Mouse (Mus musculus) common myeloid progenitor, adult 5-6 weeks (primary cell): Measurements from ENCODE around the gene Fxr2. TPM values are rescaled to one million over a fixed set of nuclear protein-coding genes. Genes with fewer than 3 reads are reported as not detected.

Experiments used
- ATAC-seq: replicated peaks from 2 replicates; pipeline ENCODE4 v1.8.0; 2016; ENCODE audit warnings: low read depth, mild to moderate bottlenecking, moderate TSS enrichment, inconsistent platforms; ENCODE audit not compliant: poor library complexity, severe bottlenecking
- total RNA-seq: library from RNA; stranded (forward); fragments of 200-1000, 187-1606 nt; gene quantifications from 2 replicates; pipeline ENCODE4 v1.2.3, GENCODE M21; 2017

The Fxr2 gene
- total RNA-seq, 1 experiment from 2014 or later: 44.1 TPM

- peak; percentile 88 for ATAC-seq
These were observed 48.8 kb downstream of the Fxr2 start, which contains the start of gene Senp3 for GRCm38 (mm10) chr11:69681314-69682208. Gene Senp3, minus strand, starts transcription at chr11:69682084.

- ATAC-seq: no peak
These were observed 49.5 kb downstream of the Fxr2 start for GRCm38 (mm10) chr11:69682209-69682839.

GRCm38 (mm10) chr11:69682840-69683533, 50.2 kb downstream of the Fxr2 start:
- ATAC-seq: peak; percentile 60

DNA sequence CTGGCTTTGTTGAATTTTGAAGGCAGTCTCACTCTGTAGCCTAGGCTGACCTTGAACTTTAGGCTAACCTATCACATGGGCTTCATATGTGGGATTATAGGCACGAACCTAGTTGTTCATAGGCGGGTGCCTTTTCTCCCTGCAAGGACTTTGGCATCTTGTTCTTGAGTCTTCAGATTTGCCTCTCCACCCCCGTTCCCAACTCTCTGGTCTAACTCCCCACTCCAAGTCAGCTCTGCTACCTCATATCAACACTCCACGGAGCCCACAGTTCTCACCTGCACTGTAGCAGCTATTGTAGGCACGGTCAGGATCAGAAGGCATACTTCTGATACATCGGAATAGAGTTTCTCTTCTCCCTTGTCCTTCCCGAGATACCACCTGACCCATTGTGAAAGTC, 50.8 kb downstream of the Fxr2 start:
- no peak for ATAC-seq

DNA sequence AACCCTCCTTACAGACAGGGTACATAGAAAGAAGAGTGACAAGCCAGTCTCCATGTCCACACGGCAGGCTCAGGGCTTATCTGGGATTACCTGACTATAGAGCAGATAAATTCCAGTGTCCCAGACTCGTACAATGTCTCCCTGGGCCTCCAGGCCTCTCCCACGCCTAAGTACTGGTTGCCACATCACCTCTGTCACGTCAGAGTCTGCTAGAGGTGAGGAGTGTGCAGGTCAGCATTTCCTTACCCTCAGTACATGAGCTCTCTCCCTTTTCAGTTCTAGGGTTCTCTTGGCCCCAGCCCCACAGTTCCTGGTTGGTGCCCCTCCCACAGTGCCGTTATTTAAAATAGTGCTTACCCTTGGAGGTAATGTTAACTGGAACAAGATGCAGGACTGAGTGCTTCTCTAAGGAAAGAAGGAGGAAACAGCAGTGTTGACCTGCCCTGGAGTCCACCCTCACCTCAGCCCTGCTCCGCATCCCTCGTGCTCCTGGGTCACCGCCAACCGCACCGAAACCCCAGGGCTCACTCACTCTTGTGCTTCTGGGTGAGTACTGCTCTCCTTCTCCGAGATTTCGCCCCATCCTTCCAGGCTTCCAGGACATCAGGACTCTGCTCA, 51.4 kb downstream of the Fxr2 start:
- ATAC-seq: no peak

- ATAC-seq: no peak
These were observed 52.1 kb downstream of the Fxr2 start for GRCm38 (mm10) chr11:69684936-69685335.

- ATAC-seq: peak; percentile 13; the same call in 1 of the 2 replicates
These were observed 52.8 kb downstream of the Fxr2 start, which contains the start of gene Tnfsf13 for GRCm38 (mm10) chr11:69685526-69686148. Gene Tnfsf13, minus strand, starts transcription at chr11:69685784.

GRCm38 (mm10) chr11:69686377-69686776, 53.6 kb downstream of the Fxr2 start:
- no peak for ATAC-seq

- no peak for ATAC-seq
These were observed 54.3 kb downstream of the Fxr2 start for GRCm38 (mm10) chr11:69687061-69687460.

- ATAC-seq: no peak
These were observed 57.1 kb downstream of the Fxr2 start for GRCm38 (mm10) chr11:69689891-69690290.

- no peak for ATAC-seq
These were observed 59.5 kb downstream of the Fxr2 start for GRCm38 (mm10) chr11:69692196-69692811.

DNA sequence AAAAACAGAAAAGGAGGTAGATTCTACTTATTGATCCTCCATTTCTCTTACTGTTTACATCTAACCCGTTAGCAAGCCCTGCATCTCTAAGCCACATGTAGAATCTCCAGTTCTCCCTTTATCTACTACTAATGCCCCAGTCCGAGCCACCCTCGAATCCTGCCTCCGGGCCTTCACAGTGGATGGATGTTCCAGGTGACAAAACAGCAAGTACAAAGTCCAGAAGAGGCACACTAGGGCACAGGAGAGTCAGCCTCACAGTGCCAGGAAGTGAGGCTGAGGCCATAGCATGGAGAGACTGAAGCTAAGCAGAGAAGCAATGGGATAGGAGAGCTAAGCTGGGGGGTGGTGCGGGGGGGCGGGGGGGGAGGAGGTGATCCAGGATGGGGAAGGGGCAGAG, 60.1 kb downstream of the Fxr2 start:
- ATAC-seq: no peak

DNA sequence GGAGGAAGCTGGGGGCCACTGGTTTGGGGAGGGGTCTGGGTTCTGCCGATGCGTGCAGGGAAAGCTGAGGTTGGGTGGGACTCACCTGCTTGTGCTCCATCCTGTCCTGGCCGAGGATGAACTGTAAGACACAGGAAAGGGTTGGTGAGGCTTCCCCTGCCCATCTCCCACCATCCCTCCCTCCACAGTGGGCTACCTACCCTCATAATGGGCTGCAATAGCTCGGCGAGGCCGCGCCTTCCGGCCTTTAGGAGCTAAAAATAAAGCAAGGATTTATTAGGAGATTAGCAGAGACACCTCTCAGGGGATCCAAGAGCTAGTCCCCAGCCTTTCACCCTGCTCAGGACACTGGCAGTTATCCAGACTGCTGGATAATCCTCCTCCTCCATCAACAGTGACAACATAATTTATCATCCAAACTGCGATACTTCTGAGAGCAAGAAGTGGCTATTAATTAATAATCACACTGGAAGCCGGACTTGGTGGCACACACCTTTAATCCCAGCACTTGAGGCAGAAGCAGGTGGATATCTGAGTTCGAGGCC, 60.7 kb downstream of the Fxr2 start:
- no peak for ATAC-seq

DNA sequence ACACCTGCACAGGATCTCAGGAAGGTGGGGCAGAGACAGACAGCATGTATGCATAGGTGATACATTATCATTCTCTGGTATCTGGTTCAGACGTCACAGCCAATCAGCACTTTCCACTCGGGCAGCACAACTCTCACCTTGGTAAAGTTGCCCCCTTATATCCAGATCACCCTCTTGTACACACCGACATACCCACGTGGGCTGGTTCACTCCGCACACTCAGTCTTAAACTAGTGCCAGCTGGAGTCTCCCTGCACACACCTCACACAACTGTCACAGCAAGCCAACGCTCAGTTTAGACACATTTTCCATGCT, 62.2 kb downstream of the Fxr2 start:
- no peak for ATAC-seq

GRCm38 (mm10) chr11:69695361-69696181, 62.8 kb downstream of the Fxr2 start, which contains the start of the genes Tnfsf12 and Tnfsfm13:
Gene Tnfsf12, minus strand, starts transcription at chr11:69695849.
Gene Tnfsfm13, minus strand, starts transcription at chr11:69696098.
- ATAC-seq: peak; percentile 91

DNA sequence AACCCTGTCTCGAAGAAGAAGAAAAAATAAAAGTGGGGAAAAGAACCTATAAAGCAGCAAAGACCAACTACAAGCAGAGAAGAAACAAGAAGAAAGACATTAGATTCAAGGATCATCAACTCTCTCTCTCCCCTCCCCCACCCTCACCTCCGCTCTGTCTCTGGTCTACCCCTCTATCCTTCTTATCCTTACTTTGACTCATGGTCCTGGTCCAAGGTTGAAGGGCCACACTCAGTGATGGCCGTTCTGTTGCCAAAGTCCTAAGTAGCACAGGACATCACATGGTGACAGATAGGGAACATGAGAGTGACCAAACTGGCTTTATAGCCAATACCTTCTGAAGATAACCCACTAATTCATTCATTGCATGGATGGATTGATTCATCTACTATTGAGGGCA, 64.6 kb downstream of the Fxr2 start:
- ATAC-seq: no peak

- ATAC-seq: no peak
These were observed 65.8 kb downstream of the Fxr2 start for GRCm38 (mm10) chr11:69698574-69698973.

DNA sequence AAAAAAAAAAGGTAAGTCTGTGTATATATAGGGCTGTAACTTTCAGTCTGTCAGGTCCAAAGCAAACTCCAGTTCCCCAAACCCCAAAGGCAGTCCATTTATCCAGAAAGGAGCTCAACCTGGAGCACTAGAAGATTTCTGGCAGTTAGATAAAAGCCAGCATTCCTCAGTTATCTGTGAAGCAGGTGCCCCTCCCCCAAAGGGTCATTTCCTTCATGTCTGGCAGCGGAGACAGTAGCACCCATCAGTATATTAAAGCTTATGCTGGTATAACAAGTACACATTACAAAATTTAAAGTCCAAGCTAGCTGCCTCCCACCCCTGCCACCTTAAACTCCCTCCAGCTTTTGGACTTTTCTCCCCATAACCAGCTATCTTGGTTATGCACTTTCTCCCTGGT, 66.8 kb downstream of the Fxr2 start:
- no peak for ATAC-seq
